Mouse (Mus musculus) limb, embryonic 12.5 days (tissue): ENCODE results near the gene Hbb-bh2. TPM values are rescaled to one million over a fixed set of nuclear protein-coding genes. Genes with fewer than 3 reads are reported as not detected.
"Not testable (repeated sequence)": the region's sequence is repeated elsewhere in the genome, so short reads cannot be mapped to it uniquely, and the experiment has no call there.

Source experiments
- ATAC-seq: fragments of 200-750 bp; cut with Nextera tagmentation; 2 replicates; pipeline ENCODE4 v1.8.0; 2017; ENCODE audit warnings: low read depth, moderate TSS enrichment; ENCODE audit not compliant: insufficient number of reproducible peaks, insufficient read depth, low FRiP score, low TSS enrichment
- H3K27ac ChIP-seq: fragments of 300-500 bp; sonication (generic); 2 replicates; pipeline ENCODE4 v1.5.1; 2016; ENCODE audit warnings: mild to moderate bottlenecking, moderate library complexity
- H3K27me3 ChIP-seq: fragments of 300-500 bp; sonication (generic); 2 replicates; pipeline ENCODE4 v1.6.1; 2016; ENCODE audit warnings: mild to moderate bottlenecking, moderate library complexity
- H3K36me3 ChIP-seq: fragments of 300-500 bp; sonication (generic); 2 replicates; pipeline ENCODE4 v1.6.1; 2016; ENCODE audit warnings: mild to moderate bottlenecking, moderate library complexity
- H3K4me1 ChIP-seq: fragments of 300-500 bp; sonication (generic); replicated peaks from 2 replicates; pipeline ENCODE4 v1.6.1; 2016
- H3K4me2 ChIP-seq: fragments of 300-500 bp; sonication (generic); 2 replicates; pipeline ENCODE4 v1.6.1; 2016; ENCODE audit warnings: mild to moderate bottlenecking, moderate library complexity
- H3K4me3 ChIP-seq: fragments of 300-500 bp; sonication (generic); replicated peaks from 2 replicates; pipeline ENCODE4 v1.5.1; 2016; ENCODE audit warnings: mild to moderate bottlenecking
- H3K9ac ChIP-seq: fragments of 300-500 bp; sonication (generic); replicated peaks from 2 replicates; pipeline ENCODE4 v1.6.1; 2016; ENCODE audit warnings: mild to moderate bottlenecking, moderate library complexity
- H3K9me3 ChIP-seq: fragments of 300-500 bp; sonication (generic); 2 replicates; pipeline ENCODE4 v1.6.1; 2016; ENCODE audit warnings: mild to moderate bottlenecking, moderate library complexity
- WGBS: fragments of 180-500 bp; shearing (Covaris S2); methylation state at CpG from one replicate; pipeline ENCODE4 v1.1.7; 2016; 5-methylcytosine and 5-hydroxymethylcytosine counted together
- polyA plus RNA-seq: library from polyadenylated mRNA; unstranded; fragments of >200 nt; fragmentation: Nextera tagmentation; extraction: Ambion mirVana; gene quantifications from 2 replicates; pipeline ENCODE4 v1.2.1, GENCODE M21; 2016

The Hbb-bh2 gene
- polyA plus RNA-seq, 1 experiment from 2014 or later, result not detected

DNA sequence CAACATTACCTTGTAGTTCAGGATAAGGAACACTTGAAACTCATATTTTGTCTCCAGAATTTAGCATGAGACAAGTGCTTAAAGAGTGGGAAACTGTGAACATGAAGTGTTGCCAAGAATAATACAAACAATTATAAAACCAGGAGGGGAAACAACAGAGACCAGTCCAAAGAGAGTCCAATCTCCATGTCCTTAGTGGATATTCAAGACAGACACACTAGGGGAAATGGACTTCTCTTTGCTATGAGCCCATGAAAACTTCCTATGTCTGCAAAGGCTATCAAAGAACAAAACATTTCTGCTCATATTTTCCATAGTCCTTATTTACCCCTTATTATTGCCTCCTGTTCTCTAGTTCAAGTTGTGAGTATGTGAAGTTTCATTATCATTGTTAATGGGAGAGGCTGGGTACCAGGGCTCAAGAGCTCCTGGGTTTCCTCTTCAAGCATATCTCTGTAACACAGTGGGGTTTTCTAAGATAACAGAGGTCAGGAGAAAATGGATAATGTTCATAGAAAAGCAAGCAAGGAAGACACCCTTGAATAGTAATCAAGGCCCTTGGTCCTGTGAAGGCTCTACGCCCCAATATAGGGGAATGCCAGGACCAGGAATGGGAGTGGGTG lies 29.0 kb downstream of the Hbb-bh2 start:
- H3K9ac ChIP-seq, result no peak overlapping the region
- H3K4me2 ChIP-seq, result no peak overlapping the region
- ATAC-seq, result no peak
- H3K36me3 ChIP-seq, result no peaks in the 10 kb centered on the region
- no peak overlapping the region for H3K4me3 ChIP-seq
- H3K27me3 ChIP-seq, result no peaks in the 10 kb centered on the region
- H3K4me1 ChIP-seq, result no peaks in the 10 kb centered on the region
- H3K27ac ChIP-seq, result no peak overlapping the region
- 79% methylated on average over 1 of the region's 1 CpGs for WGBS
- H3K9me3 ChIP-seq, result no peaks in the 10 kb centered on the region

DNA sequence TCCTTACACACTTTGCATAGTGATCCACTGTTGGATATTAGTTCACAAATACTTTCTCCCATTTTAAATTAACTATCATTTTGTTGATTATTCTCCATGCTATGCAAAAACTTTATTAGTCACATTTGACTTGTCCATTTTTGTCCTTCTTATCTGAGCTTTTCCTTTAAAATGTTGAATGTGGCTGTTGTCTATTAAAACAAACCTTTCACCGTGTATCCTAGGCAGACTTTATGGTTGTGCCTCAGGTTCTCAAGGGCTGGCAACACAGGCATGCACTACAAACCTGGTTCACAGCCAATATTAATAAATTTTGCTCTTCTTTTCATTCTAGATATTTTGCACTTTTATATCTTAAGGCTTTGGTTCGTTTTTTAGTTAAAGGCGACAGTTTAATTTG lies 29.6 kb downstream of the Hbb-bh2 start:
- H3K27ac ChIP-seq, result no peak overlapping the region
- 77% methylated on average over 3 of the region's 3 CpGs for WGBS

GRCm38 (mm10) chr7:103810296-103810695 lies 30.0 kb downstream of the Hbb-bh2 start:
- Histone ChIP-seq H3K27ac (no peak overlapping the region), H3K4me3 (no peak overlapping the region), H3K9ac (no peak overlapping the region), H3K27me3 (no peaks in the 10 kb centered on the region), H3K36me3 (no peaks in the 10 kb centered on the region), H3K4me1 (no peaks in the 10 kb centered on the region), H3K9me3 (no peaks in the 10 kb centered on the region), H3K4me2 (no peak overlapping the region)
- no peak for ATAC-seq
- WGBS, result 68% methylated on average over 1 of the region's 1 CpGs

More for the DNA sequence above, 29.6 kb downstream of the Hbb-bh2 start:
- no peak for ATAC-seq
- no peak overlapping the region for H3K9ac ChIP-seq
- no peaks in the 10 kb centered on the region for H3K9me3 ChIP-seq
- no peak overlapping the region for H3K4me2 ChIP-seq
- no peaks in the 10 kb centered on the region for H3K4me1 ChIP-seq
- no peaks in the 10 kb centered on the region for H3K27me3 ChIP-seq
- no peak overlapping the region for H3K4me3 ChIP-seq
- no peaks in the 10 kb centered on the region for H3K36me3 ChIP-seq

- no peak overlapping the region for H3K9ac ChIP-seq
- H3K27ac ChIP-seq, result no peak overlapping the region
- no peaks in the 10 kb centered on the region for H3K9me3 ChIP-seq
- ATAC-seq, result no peak
- no peaks in the 10 kb centered on the region for H3K36me3 ChIP-seq
- H3K4me2 ChIP-seq, result no peak overlapping the region
- WGBS, result 72% methylated on average over 1 of the region's 1 CpGs
- no peaks in the 10 kb centered on the region for H3K27me3 ChIP-seq
- H3K4me1 ChIP-seq, result no peaks in the 10 kb centered on the region
- no peak overlapping the region for H3K4me3 ChIP-seq
These were observed 30.5 kb downstream of the Hbb-bh2 start for GRCm38 (mm10) chr7:103809801-103810155.

DNA sequence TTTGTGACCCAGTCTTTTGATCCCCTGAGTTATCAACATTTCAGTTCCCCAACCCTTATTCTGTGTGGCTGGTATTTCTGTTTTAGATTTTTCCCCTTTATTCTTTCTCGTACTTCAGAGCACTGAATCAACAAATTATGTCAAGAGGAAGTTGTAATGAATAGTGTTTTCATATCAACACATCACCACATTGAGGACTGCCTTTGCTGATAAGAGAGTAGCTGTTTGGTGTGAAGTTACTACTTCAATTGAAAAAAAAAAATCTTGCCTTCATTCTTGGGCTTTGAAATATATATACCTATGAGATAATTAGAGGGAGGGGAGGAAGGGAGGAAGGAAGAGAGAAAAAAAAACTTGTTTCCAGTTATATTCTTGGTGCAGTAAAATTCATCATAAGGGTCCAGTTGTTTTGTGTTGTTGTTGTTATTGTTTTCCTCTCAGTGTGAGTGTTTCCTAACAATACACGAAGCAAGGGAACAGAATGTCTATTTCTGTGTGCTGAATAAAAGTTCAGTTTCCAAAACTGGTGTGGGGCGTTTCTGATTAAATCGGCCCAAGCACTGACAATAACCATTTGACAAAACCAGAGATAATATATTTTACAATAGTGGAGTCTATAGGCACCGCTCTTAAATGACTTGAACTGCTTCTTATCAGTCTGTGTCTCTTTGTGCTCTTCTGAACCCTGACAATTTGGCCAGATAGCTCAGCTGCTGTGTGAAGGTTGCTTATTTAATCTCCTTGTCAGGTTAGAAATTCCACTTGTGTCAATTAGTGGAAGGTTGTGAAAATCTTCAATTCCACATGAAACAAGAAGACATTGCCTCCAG lies 31.1 kb downstream of the Hbb-bh2 start:
- H3K4me1 ChIP-seq, result no peaks in the 10 kb centered on the region
- H3K27ac ChIP-seq, result no peak overlapping the region
- no peak for ATAC-seq
- no peaks in the 10 kb centered on the region for H3K9me3 ChIP-seq
- no peaks in the 10 kb centered on the region for H3K27me3 ChIP-seq
- H3K36me3 ChIP-seq, result no peaks in the 10 kb centered on the region
- WGBS, result 66% methylated on average over 5 of the region's 5 CpGs
- H3K9ac ChIP-seq, result no peak overlapping the region
- no peak overlapping the region for H3K4me2 ChIP-seq
- H3K4me3 ChIP-seq, result no peak overlapping the region

GRCm38 (mm10) chr7:103808120-103808519 lies 32.2 kb downstream of the Hbb-bh2 start:
- not testable (repeated sequence) for H3K9me3 ChIP-seq
- WGBS, result 82% methylated on average over 2 of the region's 2 CpGs

DNA sequence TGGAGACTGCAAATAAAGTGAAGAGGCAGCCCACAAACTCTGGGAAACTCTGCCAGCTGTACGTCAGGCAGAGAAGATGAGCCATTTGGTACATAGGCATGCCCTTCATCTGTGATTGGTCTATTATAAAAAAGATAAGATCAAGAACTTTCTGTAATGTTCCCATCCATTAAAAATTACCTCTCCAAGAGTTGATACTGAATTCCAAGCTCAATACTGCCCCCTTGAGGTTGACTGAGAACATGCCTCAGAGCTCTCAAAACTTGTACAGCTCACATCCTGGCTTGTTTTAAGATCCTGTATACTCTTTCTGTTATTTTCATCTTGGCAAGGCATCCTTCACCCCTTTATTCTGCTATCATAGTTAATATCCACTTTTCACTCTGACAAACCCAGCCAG lies 33.5 kb downstream of the Hbb-bh2 start:
- Histone ChIP-seq H3K9ac (no peak overlapping the region), H3K9me3 (no peaks in the 10 kb centered on the region), H3K4me3 (no peak overlapping the region), H3K27me3 (no peaks in the 10 kb centered on the region), H3K4me2 (no peak overlapping the region), H3K4me1 (no peaks in the 10 kb centered on the region), H3K36me3 (no peaks in the 10 kb centered on the region), H3K27ac (no peak overlapping the region)
- no peak for ATAC-seq
- 62% methylated on average over 1 of the region's 1 CpGs for WGBS

More at GRCm38 (mm10) chr7:103808120-103808519, 32.2 kb downstream of the Hbb-bh2 start:
- H3K27me3 ChIP-seq, ATAC-seq, H3K27ac ChIP-seq, H3K36me3 ChIP-seq, H3K9ac ChIP-seq, H3K4me1 ChIP-seq, H3K4me2 ChIP-seq, H3K4me3 ChIP-seq: not testable (repeated sequence)

GRCm38 (mm10) chr7:103792669-103793388 lies 47.5 kb downstream of the Hbb-bh2 start:
- Histone ChIP-seq H3K9me3 (no peaks in the 10 kb centered on the region), H3K27me3 (no peaks in the 10 kb centered on the region), H3K36me3 (no peaks in the 10 kb centered on the region), H3K4me1 (no peaks in the 10 kb centered on the region), H3K9ac (no peak overlapping the region), H3K4me3 (no peak overlapping the region), H3K27ac (no peak overlapping the region), H3K4me2 (no peak overlapping the region)
- ATAC-seq, result no peak
- WGBS, result 21% methylated on average over 4 of the region's 4 CpGs

GRCm38 (mm10) chr7:103791721-103792120 lies 48.6 kb downstream of the Hbb-bh2 start, which contains the start of gene Olfr67:
Olfr67 (minus strand) TSS chr7:103791821.
- H3K9ac ChIP-seq, result no peak within 1 kb of the TSS
- WGBS, result 75% methylated on average over 3 of the region's 3 CpGs
- no peaks in the 10 kb centered on the region for H3K4me1 ChIP-seq
- no peak within 1 kb of the TSS for H3K4me2 ChIP-seq
- no peak for ATAC-seq
- no peaks in the 10 kb centered on the region for H3K36me3 ChIP-seq
- H3K27me3 ChIP-seq, result no peaks in the 10 kb centered on the region
- no peaks in the 10 kb centered on the region for H3K9me3 ChIP-seq
- no peak within 1 kb of the TSS for H3K27ac ChIP-seq
- H3K4me3 ChIP-seq, result no peak within 1 kb of the TSS
